Mouse (Mus musculus): ENCODE measurements around the gene Srebf1.

DNA sequence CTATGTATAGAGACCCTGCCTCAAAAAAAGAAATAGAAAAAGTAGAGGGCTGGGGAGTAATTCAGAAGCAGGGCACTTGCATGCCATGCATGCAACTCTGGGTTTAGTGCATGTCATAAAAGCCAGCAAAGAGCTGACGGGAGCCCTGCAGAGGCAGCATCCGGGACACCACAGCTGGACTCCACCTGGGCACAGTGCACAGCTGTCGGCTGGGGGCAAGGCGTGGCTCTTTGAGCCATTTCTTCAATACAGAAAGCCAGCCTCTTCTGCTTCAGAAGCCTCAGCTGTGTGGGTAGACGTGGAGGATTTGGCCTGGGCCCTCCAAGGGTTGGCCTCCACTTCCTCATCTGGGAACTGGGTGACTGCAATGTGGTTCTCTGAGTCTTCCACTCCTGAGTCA lies 13.0 kb upstream of the Srebf1 start:
- no peak for TF ChIP-seq CTCF (IDR thresholded peaks at IDR 0.05; ENCODE audit: extremely low read depth, insufficient read depth, low read length)
- TF ChIP-seq POLR2A (IDR thresholded peaks at IDR 0.05; ENCODE audit: extremely low read depth, insufficient read depth, low read length), result no peak

Data from cortical plate, adult 2 months (tissue).